Mouse (Mus musculus): Measurements from ENCODE around the gene Tm2d3. TPM values are rescaled to one million over a fixed set of nuclear protein-coding genes. Genes with fewer than 3 reads are reported as not detected.

Gene Tm2d3
- polyA plus RNA-seq, 1 experiment, result 117 TPM

DNA sequence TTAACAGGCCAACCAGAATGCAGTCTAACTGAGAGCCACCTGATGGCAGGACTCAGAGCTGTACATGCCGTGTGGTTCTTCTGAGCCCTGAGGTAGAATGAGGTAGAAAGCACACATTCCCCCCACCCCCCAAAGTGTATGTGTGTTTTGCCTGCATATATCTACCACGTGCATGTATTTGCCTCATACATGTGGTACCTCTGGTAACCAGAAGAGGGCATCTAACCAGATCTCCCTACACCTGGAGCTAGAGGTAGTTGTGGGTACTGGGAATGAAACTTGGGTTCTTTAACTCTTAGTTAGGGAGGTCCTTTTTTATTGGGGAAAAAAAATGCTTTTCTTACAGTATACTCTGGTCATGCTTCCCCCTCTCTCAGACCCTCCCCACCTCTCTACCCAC, 5.5 kb downstream of the Tm2d3 start:
- H3K27me3 ChIP-seq (ENCODE audit: control insufficient read depth, insufficient read depth, low read length), result no peaks in the 10 kb centered on the region
- H3K36me3 ChIP-seq (ENCODE audit: control insufficient read depth, insufficient read depth, low read length), result peaks cover 35% of the 10 kb centered on the region
- 54% methylated on average over 2 of the region's 2 CpGs for whole genome bisulfite sequencing
- TF ChIP-seq POLR2A (IDR thresholded peaks at IDR 0.05; ENCODE audit: control insufficient read depth, extremely low read depth, insufficient read depth, low read length, poor library complexity), result no peak
- TF ChIP-seq CTCF (IDR thresholded peaks at IDR 0.05; ENCODE audit: borderline replicate concordance, control insufficient read depth, extremely low read depth, insufficient read depth, low read length, poor library complexity), result no peak
- peak; percentile 35 for DNase-seq
- H3K4me3 ChIP-seq (ENCODE audit: control insufficient read depth, insufficient read depth, low read length), result no peak overlapping the region
- H3K27ac ChIP-seq (ENCODE audit: control insufficient read depth, insufficient read depth, low read length), result no peak overlapping the region
- H3K4me1 ChIP-seq (replicated peaks; ENCODE audit: control insufficient read depth, insufficient read depth, low read length), result peaks cover 5% of the 10 kb centered on the region; the same call in 1 of the 2 replicates

DNA sequence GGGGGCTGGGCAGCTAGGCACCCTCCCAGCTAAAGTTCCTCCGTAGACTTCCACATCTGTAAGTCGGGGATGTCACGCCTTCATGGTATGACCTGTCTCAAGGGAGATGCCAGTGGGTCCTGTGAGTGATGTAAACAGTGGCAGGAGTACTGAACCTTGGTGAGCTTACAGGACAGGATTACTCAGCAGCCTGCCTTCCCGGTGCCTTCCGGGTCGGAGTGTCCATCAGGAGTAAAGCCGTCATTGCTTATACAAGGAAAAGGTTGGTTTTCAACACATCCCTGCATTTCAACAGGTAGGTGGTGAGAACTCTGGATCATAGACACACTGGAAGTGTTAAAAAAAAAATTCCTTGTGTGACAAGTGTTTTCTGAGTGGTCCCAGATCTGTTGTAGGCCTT, 11.1 kb downstream of the Tm2d3 start:
- 97% methylated on average over 7 of the region's 7 CpGs for WGBS
- H3K36me3 ChIP-seq (ENCODE audit: control insufficient read depth, insufficient read depth, low read length), result peaks cover 41% of the 10 kb centered on the region
- DNase-seq, result no peak

DNA sequence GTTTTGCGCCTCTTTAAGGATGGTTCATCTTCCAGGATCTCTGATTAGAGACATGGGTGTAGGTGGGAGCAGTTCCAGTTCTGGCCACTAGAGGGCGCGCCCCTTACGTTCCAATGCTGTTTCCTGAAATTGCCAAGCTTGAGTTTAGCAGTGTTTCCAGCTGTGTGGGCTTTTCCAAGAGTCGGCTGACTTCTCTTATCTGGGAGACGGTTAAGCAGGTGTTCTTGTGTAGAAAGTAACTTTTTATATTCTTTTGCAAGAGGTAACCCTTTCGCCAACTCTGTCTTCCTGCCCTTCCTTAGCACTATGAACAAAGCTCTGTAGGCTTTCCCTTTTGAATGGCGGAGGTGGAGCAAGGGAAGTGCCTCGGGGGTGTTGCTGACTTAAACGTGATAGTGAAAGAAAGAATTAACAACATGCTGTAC, 13.9 kb downstream of the Tm2d3 start:
- 5% methylated on average over 10 of the region's 10 CpGs for WGBS

More for the DNA sequence above, 11.1 kb downstream of the Tm2d3 start:
- H3K27me3 ChIP-seq (ENCODE audit: control insufficient read depth, insufficient read depth, low read length), result no peaks in the 10 kb centered on the region
- TF ChIP-seq CTCF (IDR thresholded peaks at IDR 0.05; ENCODE audit: borderline replicate concordance, control insufficient read depth, extremely low read depth, insufficient read depth, low read length, poor library complexity) (no peak), POLR2A (IDR thresholded peaks at IDR 0.05; ENCODE audit: control insufficient read depth, extremely low read depth, insufficient read depth, low read length, poor library complexity) (no peak)
- H3K4me3 ChIP-seq (ENCODE audit: control insufficient read depth, insufficient read depth, low read length), result no peak overlapping the region
- peaks cover 2% of the 10 kb centered on the region; the same call in 1 of the 2 replicates for H3K4me1 ChIP-seq (replicated peaks; ENCODE audit: control insufficient read depth, insufficient read depth, low read length)
- no peak overlapping the region for H3K27ac ChIP-seq (ENCODE audit: control insufficient read depth, insufficient read depth, low read length)

DNA sequence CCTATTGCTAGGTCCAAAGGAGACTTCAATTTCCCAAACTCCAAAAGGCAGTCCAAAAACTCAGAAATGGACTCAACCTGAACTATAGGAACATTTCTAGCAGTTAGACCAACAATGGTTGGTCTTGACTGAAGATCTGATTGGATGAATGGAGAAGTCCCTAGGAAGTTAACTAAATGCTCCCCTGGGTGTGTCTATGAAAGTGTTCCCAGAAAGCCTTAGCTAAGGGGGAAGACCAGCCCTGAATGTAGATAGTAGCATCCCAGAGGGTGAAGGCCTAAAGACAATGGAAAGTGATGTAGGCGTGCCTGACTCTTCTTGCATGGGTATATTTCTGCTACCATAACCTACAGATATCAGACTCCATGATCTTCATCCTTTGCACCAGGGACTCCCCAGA, 17.5 kb downstream of the Tm2d3 start:
- Histone ChIP-seq H3K4me3 (ENCODE audit: control insufficient read depth, insufficient read depth, low read length) (no peak overlapping the region), H3K27ac (ENCODE audit: control insufficient read depth, insufficient read depth, low read length) (no peak overlapping the region), H3K4me1 (replicated peaks; ENCODE audit: control insufficient read depth, insufficient read depth, low read length) (peaks cover 4% of the 10 kb centered on the region), H3K36me3 (ENCODE audit: control insufficient read depth, insufficient read depth, low read length) (no peaks in the 10 kb centered on the region), H3K27me3 (ENCODE audit: control insufficient read depth, insufficient read depth, low read length) (no peaks in the 10 kb centered on the region)
- 94% methylated on average over 1 of the region's 1 CpGs for WGBS
- TF ChIP-seq POLR2A (IDR thresholded peaks at IDR 0.05; ENCODE audit: control insufficient read depth, extremely low read depth, insufficient read depth, low read length, poor library complexity), result no peak
- no peak for TF ChIP-seq CTCF (IDR thresholded peaks at IDR 0.05; ENCODE audit: borderline replicate concordance, control insufficient read depth, extremely low read depth, insufficient read depth, low read length, poor library complexity)
- no peak for DNase-seq

More for the DNA sequence above, 13.9 kb downstream of the Tm2d3 start:
- Histone ChIP-seq H3K27me3 (ENCODE audit: control insufficient read depth, insufficient read depth, low read length) (no peaks in the 10 kb centered on the region), H3K36me3 (ENCODE audit: control insufficient read depth, insufficient read depth, low read length) (peaks cover 20% of the 10 kb centered on the region; the same call in 1 of the 2 replicates), H3K27ac (ENCODE audit: control insufficient read depth, insufficient read depth, low read length) (no peak overlapping the region), H3K4me3 (ENCODE audit: control insufficient read depth, insufficient read depth, low read length) (peak overlapping the region; percentile 30; the same call in 1 of the 2 replicates), H3K4me1 (replicated peaks; ENCODE audit: control insufficient read depth, insufficient read depth, low read length) (peaks cover 4% of the 10 kb centered on the region)
- TF ChIP-seq POLR2A (IDR thresholded peaks at IDR 0.05; ENCODE audit: control insufficient read depth, extremely low read depth, insufficient read depth, low read length, poor library complexity) (no peak), CTCF (IDR thresholded peaks at IDR 0.05; ENCODE audit: borderline replicate concordance, control insufficient read depth, extremely low read depth, insufficient read depth, low read length, poor library complexity) (peak; percentile 66; the same call in 1 of the 2 replicates)
- peak; percentile 67 for DNase-seq

DNA sequence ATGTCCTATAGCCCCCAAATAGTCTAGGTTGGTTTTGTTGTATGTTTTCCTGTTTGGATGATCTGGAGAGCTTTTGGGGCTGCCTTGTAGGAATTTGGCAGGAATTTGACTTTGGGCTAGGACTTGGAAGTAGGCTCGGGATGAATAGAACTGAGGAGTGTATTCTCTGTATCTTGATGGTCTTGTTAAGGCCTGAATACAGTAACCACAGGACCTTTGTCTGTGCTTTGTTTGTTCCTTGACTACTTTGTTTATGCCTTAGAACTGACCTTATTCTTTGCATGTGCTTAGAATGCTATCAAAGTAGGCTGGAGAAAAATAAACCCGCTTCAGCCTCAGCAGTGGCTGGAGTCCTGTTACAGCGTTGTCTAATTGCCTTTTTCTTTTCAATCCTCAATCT, 19.3 kb downstream of the Tm2d3 start:
- 92% methylated on average over 3 of the region's 3 CpGs for WGBS
- no peak for DNase-seq
- Histone ChIP-seq H3K4me1 (replicated peaks; ENCODE audit: control insufficient read depth, insufficient read depth, low read length) (peaks cover 2% of the 10 kb centered on the region), H3K27me3 (ENCODE audit: control insufficient read depth, insufficient read depth, low read length) (no peaks in the 10 kb centered on the region), H3K27ac (ENCODE audit: control insufficient read depth, insufficient read depth, low read length) (no peak overlapping the region), H3K4me3 (ENCODE audit: control insufficient read depth, insufficient read depth, low read length) (no peak overlapping the region), H3K36me3 (ENCODE audit: control insufficient read depth, insufficient read depth, low read length) (no peaks in the 10 kb centered on the region)
- TF ChIP-seq POLR2A (IDR thresholded peaks at IDR 0.05; ENCODE audit: control insufficient read depth, extremely low read depth, insufficient read depth, low read length, poor library complexity) (no peak), CTCF (IDR thresholded peaks at IDR 0.05; ENCODE audit: borderline replicate concordance, control insufficient read depth, extremely low read depth, insufficient read depth, low read length, poor library complexity) (no peak)

DNA sequence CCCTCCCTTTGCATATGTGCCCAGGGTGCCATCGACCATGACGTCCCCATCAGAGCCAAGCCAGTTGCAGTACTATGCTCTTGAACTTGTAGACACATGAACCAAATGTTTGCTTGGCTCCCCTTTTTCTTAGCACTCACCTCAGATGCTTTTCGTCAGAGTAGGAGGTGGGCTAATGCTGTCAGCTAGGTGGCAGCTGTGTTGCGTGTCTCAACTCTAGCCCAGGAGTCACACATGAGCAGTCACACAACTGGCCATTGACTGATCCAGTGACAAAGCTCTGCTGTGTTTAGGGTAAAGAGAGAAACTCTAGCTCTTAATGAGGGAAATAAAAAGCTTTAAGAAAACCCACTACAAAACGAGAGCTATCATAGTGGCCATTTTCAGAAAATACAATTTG, 22.8 kb downstream of the Tm2d3 start:
- TF ChIP-seq CTCF (IDR thresholded peaks at IDR 0.05; ENCODE audit: borderline replicate concordance, control insufficient read depth, extremely low read depth, insufficient read depth, low read length, poor library complexity) (no peak), POLR2A (IDR thresholded peaks at IDR 0.05; ENCODE audit: control insufficient read depth, extremely low read depth, insufficient read depth, low read length, poor library complexity) (no peak)
- no peak overlapping the region for H3K4me3 ChIP-seq (ENCODE audit: control insufficient read depth, insufficient read depth, low read length)
- 82% methylated on average over 5 of the region's 5 CpGs for WGBS
- DNase-seq, result no peak
- H3K27ac ChIP-seq (ENCODE audit: control insufficient read depth, insufficient read depth, low read length), result no peak overlapping the region
- no peaks in the 10 kb centered on the region for H3K27me3 ChIP-seq (ENCODE audit: control insufficient read depth, insufficient read depth, low read length)
- no peaks in the 10 kb centered on the region for H3K36me3 ChIP-seq (ENCODE audit: control insufficient read depth, insufficient read depth, low read length)
- peaks cover 2% of the 10 kb centered on the region for H3K4me1 ChIP-seq (replicated peaks; ENCODE audit: control insufficient read depth, insufficient read depth, low read length)

DNA sequence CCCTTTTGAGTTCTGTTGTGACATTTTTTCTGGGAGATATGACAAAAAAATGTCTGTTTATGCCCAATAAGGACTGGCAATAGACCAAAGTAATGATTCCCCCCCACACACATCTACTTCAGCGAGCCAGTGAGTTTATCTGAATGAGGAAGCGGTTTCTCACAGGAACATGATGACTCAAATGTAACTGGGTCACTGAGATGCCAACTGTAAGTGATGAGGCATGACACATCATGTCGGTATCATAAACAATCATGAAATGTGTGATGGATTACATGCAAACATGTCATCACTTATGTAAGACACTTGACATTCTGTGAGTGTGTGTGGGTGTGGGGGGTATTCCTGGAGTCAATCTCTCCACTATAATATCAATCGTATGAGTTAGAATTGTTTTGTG, 23.3 kb downstream of the Tm2d3 start:
- DNase-seq, result no peak
- WGBS, result 45% methylated on average over 4 of the region's 4 CpGs
- no peak overlapping the region for H3K27ac ChIP-seq (ENCODE audit: control insufficient read depth, insufficient read depth, low read length)
- no peak overlapping the region for H3K4me3 ChIP-seq (ENCODE audit: control insufficient read depth, insufficient read depth, low read length)
- H3K36me3 ChIP-seq (ENCODE audit: control insufficient read depth, insufficient read depth, low read length), result no peaks in the 10 kb centered on the region
- peaks cover 2% of the 10 kb centered on the region for H3K4me1 ChIP-seq (replicated peaks; ENCODE audit: control insufficient read depth, insufficient read depth, low read length)
- TF ChIP-seq CTCF (IDR thresholded peaks at IDR 0.05; ENCODE audit: borderline replicate concordance, control insufficient read depth, extremely low read depth, insufficient read depth, low read length, poor library complexity) (no peak), POLR2A (IDR thresholded peaks at IDR 0.05; ENCODE audit: control insufficient read depth, extremely low read depth, insufficient read depth, low read length, poor library complexity) (no peak)
- H3K27me3 ChIP-seq (ENCODE audit: control insufficient read depth, insufficient read depth, low read length), result no peaks in the 10 kb centered on the region
